Mouse (Mus musculus) lung, postnatal 0 days (tissue): ENCODE results near the gene Atp13a5.

Experiments used
- CTCF ChIP-seq: IDR thresholded peaks from 2 replicates; pipeline ENCODE4 v1.5.1; 2016; ENCODE audit warnings: antibody characterized with exemption, mild to moderate bottlenecking
- EP300 ChIP-seq: IDR thresholded peaks from 2 replicates; pipeline ENCODE4 v1.6.1; 2016; ENCODE audit warnings: antibody characterized with exemption, mild to moderate bottlenecking, control low read depth

- TF ChIP-seq EP300 (no peak), CTCF (no peak)
Measured at GRCm38 (mm10) chr16:29204875-29205274, 173.7 kb downstream of the Atp13a5 start.
